Mouse (Mus musculus) stomach, embryonic 14.5 days (tissue): ENCODE measurements at regions not wholly inside any gene's neighbourhood (a gene's known extent, or its start where the extent isn't known, plus 50 kb on each side); places are given as distances from the start of the nearest gene placed in this dataset.
"Not testable (repeated sequence)": the region's sequence is repeated elsewhere in the genome, so short reads cannot be mapped to it uniquely, and the experiment has no call there.

Source experiments
- ATAC-seq: fragments of 200-750 bp; cut with Nextera tagmentation; 2 replicates; pipeline ENCODE4 v1.8.0; 2017; ENCODE audit warnings: low read depth, moderate TSS enrichment; ENCODE audit not compliant: insufficient number of reproducible peaks, insufficient read depth, low FRiP score
- H3K27ac ChIP-seq: fragments of 300-500 bp; sonication (generic); 2 replicates; pipeline ENCODE4 v1.5.1; 2014; ENCODE audit warnings: mild to moderate bottlenecking, low read length, moderate library complexity, mixed read lengths
- H3K27me3 ChIP-seq: fragments of 300-500 bp; sonication (generic); 2 replicates; pipeline ENCODE4 v1.6.1; 2014; ENCODE audit warnings: low read length, control low read depth, mixed read lengths; ENCODE audit not compliant: control insufficient read depth, insufficient read depth
- H3K36me3 ChIP-seq: fragments of 300-500 bp; sonication (generic); 2 replicates; pipeline ENCODE4 v1.6.1; 2014; ENCODE audit warnings: mild to moderate bottlenecking, control low read depth, low read length, moderate library complexity, mixed read lengths; ENCODE audit not compliant: control insufficient read depth, insufficient read depth
- H3K4me1 ChIP-seq: fragments of 300-500 bp; sonication (generic); 2 replicates; pipeline ENCODE4 v1.6.1; 2014; ENCODE audit warnings: low read length, control low read depth, mixed read lengths; ENCODE audit not compliant: control insufficient read depth, insufficient read depth
- H3K4me2 ChIP-seq: fragments of 300-500 bp; sonication (generic); replicated peaks from 2 replicates; pipeline ENCODE4 v1.6.1; 2014; ENCODE audit warnings: low read depth, low read length, control low read depth
- H3K4me3 ChIP-seq: fragments of 300-500 bp; sonication (generic); 2 replicates; pipeline ENCODE4 v1.5.1; 2014; ENCODE audit warnings: low read depth, low read length, control low read depth
- H3K9ac ChIP-seq: fragments of 300-500 bp; sonication (generic); replicated peaks from 2 replicates; pipeline ENCODE4 v1.6.1; 2014; ENCODE audit warnings: low read depth, mild to moderate bottlenecking, control low read depth, low read length, moderate library complexity, mixed read lengths
- H3K9me3 ChIP-seq: fragments of 300-500 bp; sonication (generic); 2 replicates; pipeline ENCODE4 v1.6.1; 2016; ENCODE audit warnings: low read depth, low read length, control low read depth; ENCODE audit not compliant: control insufficient read depth
- WGBS: fragments of 180-500 bp; shearing (Covaris S2); extraction: QIAGEN DNeasy Blood & Tissue Kit; methylation state at CpG from one replicate; pipeline ENCODE4 v1.1.7; 2014; 5-methylcytosine and 5-hydroxymethylcytosine counted together

DNA sequence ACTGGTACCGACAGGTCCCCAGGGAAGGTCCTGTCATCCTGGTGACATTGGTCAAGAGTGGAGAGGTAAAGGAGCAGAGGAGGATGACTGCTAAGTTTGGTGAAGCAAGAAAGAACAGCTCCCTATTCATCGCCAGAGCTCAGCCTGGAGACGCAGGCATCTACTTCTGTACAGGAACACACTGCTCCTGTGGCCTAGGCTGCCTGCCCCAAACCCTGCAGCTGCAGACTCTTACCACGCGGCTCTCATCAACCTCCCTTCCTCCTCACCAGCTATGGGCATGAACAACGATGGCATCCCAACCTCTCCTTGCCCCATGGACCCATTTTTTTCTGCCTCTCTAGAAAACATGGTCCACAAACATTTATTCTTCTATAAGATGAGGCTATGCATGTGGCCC lies 422.3 kb downstream of the Dad1 start:
- no peaks in the 10 kb centered on the region for H3K27me3 ChIP-seq
- H3K9ac ChIP-seq = no peak overlapping the region
- no peak for ATAC-seq
- H3K36me3 ChIP-seq = no peaks in the 10 kb centered on the region
- WGBS = 83% methylated on average over 6 of the region's 6 CpGs
- no peaks in the 10 kb centered on the region for H3K4me1 ChIP-seq
- no peak overlapping the region for H3K4me2 ChIP-seq
- no peak overlapping the region for H3K4me3 ChIP-seq
- no peaks in the 10 kb centered on the region for H3K9me3 ChIP-seq
- no peak overlapping the region for H3K27ac ChIP-seq

DNA sequence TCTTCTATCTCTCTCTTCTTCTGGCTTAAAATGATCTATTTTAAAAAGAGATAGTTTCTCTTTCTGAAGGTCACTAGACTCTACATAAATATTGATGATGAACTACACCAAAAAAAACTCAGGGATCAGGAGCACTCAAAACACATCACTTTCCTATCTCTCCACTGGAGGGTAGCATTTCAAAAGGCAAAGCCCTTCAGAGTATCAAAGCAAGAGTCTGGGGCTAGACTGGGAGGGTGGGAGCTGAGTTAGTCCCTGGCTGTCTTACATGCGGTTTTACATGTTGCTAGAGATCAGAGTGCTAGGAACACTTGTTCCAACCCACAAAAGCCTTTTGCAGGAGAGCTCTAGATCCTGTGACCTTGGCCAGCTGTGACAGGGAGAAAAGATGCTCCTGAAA lies 423.2 kb downstream of the Dad1 start:
- Histone ChIP-seq H3K4me3 (no peak overlapping the region), H3K4me1 (no peaks in the 10 kb centered on the region), H3K9ac (no peak overlapping the region), H3K9me3 (no peaks in the 10 kb centered on the region), H3K27ac (no peak overlapping the region), H3K4me2 (no peak overlapping the region), H3K36me3 (no peaks in the 10 kb centered on the region), H3K27me3 (no peaks in the 10 kb centered on the region)
- 39% methylated on average over 1 of the region's 1 CpGs for WGBS
- no peak for ATAC-seq

DNA sequence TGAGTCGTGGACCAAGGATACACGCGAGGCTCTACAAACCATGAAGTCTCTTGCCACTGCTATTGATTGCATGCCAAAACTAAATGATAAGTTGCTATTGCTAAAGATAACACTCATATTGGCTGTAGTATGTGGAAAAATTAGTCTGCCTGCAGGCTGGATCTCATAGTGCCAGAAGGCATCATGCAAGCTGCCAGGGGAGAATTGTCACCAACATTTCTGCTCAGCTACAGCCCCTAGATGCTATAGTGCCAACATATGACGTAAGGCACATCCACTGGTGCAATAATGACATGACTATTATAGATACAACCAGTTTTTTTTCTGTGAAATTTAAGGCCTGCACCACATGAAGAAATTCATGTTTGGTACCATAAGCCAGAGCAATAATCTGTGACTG lies 427.1 kb downstream of the Dad1 start:
- ATAC-seq = no peak
- H3K27me3 ChIP-seq = no peaks in the 10 kb centered on the region
- H3K9ac ChIP-seq = no peak overlapping the region
- no peaks in the 10 kb centered on the region for H3K36me3 ChIP-seq
- no peaks in the 10 kb centered on the region for H3K9me3 ChIP-seq
- no peak overlapping the region for H3K4me3 ChIP-seq
- H3K4me2 ChIP-seq = no peak overlapping the region
- no peaks in the 10 kb centered on the region for H3K4me1 ChIP-seq
- H3K27ac ChIP-seq = no peak overlapping the region
- WGBS = 83% methylated on average over 4 of the region's 4 CpGs

DNA sequence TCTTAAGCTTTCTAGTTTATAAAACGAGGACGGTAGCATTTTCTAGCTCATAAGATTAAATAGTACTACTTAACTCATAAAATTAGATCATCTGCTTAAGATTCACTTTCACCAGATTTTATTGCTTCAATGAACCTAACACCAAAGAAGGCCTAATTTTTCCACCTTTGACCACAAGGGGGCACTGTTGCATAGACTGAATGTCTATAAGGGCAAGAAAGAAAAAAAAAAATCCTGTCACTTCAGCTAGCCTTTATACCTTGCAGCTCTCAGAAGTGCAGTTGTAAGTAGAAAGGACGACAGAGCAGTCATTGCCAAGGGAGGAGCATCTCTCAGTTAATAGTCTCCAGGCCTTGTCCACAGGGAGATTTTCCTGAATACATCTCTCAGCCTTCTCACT lies 447.7 kb downstream of the Dad1 start:
- H3K4me2 ChIP-seq = no peak overlapping the region
- H3K4me1 ChIP-seq = no peaks in the 10 kb centered on the region
- no peaks in the 10 kb centered on the region for H3K36me3 ChIP-seq
- WGBS = 12% methylated on average over 3 of the region's 3 CpGs
- no peak overlapping the region for H3K4me3 ChIP-seq
- H3K9me3 ChIP-seq = no peaks in the 10 kb centered on the region
- H3K27ac ChIP-seq = no peak overlapping the region
- H3K9ac ChIP-seq = no peak overlapping the region
- ATAC-seq = no peak
- H3K27me3 ChIP-seq = no peaks in the 10 kb centered on the region

DNA sequence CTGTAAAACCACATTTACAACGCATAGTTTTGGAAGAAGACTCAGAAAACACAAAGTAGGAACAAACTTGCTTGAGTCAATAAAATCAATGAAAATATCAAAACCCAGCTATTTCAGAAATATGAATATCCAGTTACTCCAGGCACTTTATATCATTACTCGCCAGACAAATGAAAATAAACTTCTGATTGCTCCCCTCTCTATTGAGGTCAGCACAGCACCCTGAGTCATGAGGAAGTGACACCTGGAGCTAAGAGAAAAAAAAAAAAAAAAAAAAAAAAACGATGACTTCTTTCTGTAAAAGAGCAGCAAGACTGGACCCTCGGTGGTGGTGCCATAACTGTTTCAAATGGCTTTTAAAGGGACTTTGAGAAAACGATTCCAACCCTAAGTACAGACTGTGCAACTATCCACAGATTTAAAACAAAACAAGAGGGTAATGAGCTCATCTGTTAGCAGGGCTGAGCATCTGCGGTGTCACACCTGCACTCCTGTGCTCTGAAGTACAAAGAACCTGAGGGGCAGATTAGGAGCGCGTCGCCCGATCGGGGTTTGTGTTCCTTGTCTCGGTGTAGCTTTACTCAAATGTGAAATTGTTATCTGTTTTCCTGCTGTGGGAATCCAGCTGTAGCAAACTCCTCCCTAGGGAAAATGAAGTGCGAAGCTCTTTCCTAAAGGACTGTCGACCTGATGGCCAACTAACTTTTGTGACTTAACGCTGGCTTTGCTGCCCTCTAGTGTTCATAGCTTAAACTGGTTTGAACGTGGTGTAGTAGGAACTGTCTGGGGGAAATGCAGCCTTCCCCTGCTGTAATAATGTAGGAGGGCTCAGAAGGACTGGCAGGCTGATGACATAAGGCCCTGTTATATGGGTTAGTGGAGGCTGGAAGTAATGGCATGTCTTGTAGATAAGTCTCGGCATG lies 449.9 kb downstream of the Dad1 start:
- H3K4me2 ChIP-seq = peak overlapping the region; percentile 13; the same call in 1 of the 2 replicates
- no peaks in the 10 kb centered on the region for H3K4me1 ChIP-seq
- no peaks in the 10 kb centered on the region for H3K36me3 ChIP-seq
- H3K9me3 ChIP-seq = no peaks in the 10 kb centered on the region
- peak; percentile 49; the same call in 1 of the 2 replicates for ATAC-seq
- H3K9ac ChIP-seq = no peak overlapping the region
- H3K27ac ChIP-seq = no peak overlapping the region
- 23% methylated on average over 17 of the region's 17 CpGs for WGBS
- no peak overlapping the region for H3K4me3 ChIP-seq
- H3K27me3 ChIP-seq = no peaks in the 10 kb centered on the region

DNA sequence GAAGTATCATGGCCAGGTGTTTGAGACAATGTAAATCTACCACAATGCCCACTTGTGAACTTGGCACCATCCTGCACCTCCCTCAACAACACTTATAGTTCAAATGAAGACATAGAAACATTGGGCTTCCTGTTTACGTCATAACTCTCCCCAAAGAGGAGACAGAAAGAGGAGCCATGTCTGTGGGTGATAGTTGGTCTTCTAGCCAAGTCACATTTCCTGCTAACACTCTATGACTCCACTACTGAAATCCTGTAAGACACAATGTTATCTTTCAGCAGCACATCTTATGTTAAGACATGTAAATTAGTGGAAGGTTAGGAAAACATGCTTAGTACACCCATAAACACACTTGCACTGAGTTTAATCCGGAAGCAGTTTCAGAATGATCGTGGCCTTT lies 451.4 kb downstream of the Dad1 start:
- H3K9ac ChIP-seq = no peak overlapping the region
- no peak overlapping the region for H3K27ac ChIP-seq
- H3K36me3 ChIP-seq = no peaks in the 10 kb centered on the region
- no peak overlapping the region for H3K4me3 ChIP-seq
- no peaks in the 10 kb centered on the region for H3K4me1 ChIP-seq
- no peak for ATAC-seq
- H3K27me3 ChIP-seq = no peaks in the 10 kb centered on the region
- H3K9me3 ChIP-seq = no peaks in the 10 kb centered on the region
- no peak overlapping the region for H3K4me2 ChIP-seq
- WGBS = 82% methylated on average over 3 of the region's 3 CpGs

DNA sequence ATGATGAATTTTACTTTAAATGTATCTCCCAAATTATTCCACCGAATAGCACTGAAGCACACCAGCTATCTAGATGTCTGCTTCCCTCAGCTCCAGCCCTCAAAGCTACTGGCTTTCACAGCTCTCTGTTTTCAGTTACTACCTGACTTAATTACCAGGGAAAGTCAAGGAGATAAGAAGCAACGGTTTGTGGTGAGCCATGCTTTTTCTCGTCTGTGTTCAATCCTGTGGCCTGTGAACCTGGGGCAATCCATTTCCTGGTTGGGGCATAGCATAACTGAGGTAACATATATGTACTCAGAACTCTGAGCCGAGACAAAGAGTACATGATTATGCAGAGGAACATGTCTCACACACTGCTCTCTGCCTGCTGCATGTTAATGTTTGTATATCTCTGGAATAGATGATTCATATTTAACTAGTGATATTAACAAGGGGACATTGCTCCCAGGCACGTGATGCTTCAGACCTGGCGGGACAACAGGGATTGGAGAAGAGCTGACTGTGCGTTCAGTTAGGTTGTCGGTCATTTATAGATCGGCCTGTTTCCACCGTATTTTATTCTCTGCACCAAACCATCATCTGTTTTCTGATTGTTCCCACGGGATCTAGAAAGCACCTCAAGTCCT lies 453.3 kb downstream of the Dad1 start:
- no peak overlapping the region for H3K9ac ChIP-seq
- H3K36me3 ChIP-seq = no peaks in the 10 kb centered on the region
- H3K4me2 ChIP-seq = no peak overlapping the region
- no peaks in the 10 kb centered on the region for H3K27me3 ChIP-seq
- no peaks in the 10 kb centered on the region for H3K4me1 ChIP-seq
- H3K9me3 ChIP-seq = no peaks in the 10 kb centered on the region
- no peak overlapping the region for H3K4me3 ChIP-seq
- no peak overlapping the region for H3K27ac ChIP-seq
- no peak for ATAC-seq
- WGBS = 74% methylated on average over 11 of the region's 11 CpGs

DNA sequence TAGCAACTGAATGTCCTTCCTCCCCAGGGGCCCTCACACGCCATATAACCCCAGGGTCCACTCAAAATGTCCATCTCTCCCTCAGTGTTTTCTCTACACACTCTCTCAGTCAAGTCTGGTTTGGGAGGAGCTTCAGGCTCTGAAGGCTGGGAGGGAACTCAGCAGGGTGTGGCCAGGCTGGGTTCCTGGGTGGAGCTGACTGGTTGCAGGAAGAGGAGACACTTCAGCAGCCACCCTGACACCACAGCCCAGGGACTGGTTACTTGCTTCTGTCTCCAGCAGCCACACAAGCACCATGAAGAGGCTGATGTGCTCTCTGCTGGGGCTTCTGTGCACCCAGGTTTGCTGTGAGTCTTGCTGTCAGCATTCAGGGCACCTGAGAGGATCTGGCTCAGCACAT lies 458.7 kb downstream of the Dad1 start:
- H3K36me3 ChIP-seq, H3K27ac ChIP-seq, ATAC-seq, H3K27me3 ChIP-seq, H3K4me3 ChIP-seq, H3K4me1 ChIP-seq, H3K9ac ChIP-seq, H3K4me2 ChIP-seq, H3K9me3 ChIP-seq: not testable (repeated sequence)
- 62% methylated on average over 1 of the region's 1 CpGs for WGBS
